Mouse (Mus musculus) intestine, embryonic 14.5 days (tissue): Measurements from ENCODE around the gene Qk. TPM values are rescaled to one million over a fixed set of nuclear protein-coding genes. Genes with fewer than 3 reads are reported as not detected.

ENCODE experiments used
- ATAC-seq: fragments of 200-750 bp; cut with Nextera tagmentation; replicated peaks from 2 replicates; pipeline ENCODE4 v1.8.0; 2017; ENCODE audit warnings: low read depth, moderate number of reproducible peaks, moderate TSS enrichment, moderate library complexity; ENCODE audit not compliant: low FRiP score, low TSS enrichment
- DNase-seq: peaks from one replicate; pipeline ENCODE4 v3.0.0-alpha.2; 2018; ENCODE audit warnings: low spot score
- H3K27ac ChIP-seq: fragments of 300-500 bp; sonication (generic); 2 replicates; pipeline ENCODE4 v1.5.1; 2014; ENCODE audit warnings: low read depth, mild to moderate bottlenecking, control low read depth
- H3K27me3 ChIP-seq: fragments of 300-500 bp; sonication (generic); replicated peaks from 2 replicates; pipeline ENCODE4 v1.6.1; 2014; ENCODE audit warnings: low read length, control low read depth; ENCODE audit not compliant: control insufficient read depth, insufficient read depth
- H3K36me3 ChIP-seq: fragments of 300-500 bp; sonication (generic); 2 replicates; pipeline ENCODE4 v1.6.1; 2014; ENCODE audit warnings: low read length, control low read depth; ENCODE audit not compliant: control insufficient read depth, insufficient read depth
- H3K4me1 ChIP-seq: fragments of 300-500 bp; sonication (generic); replicated peaks from 2 replicates; pipeline ENCODE4 v1.6.1; 2014; ENCODE audit warnings: low read length, control low read depth, mixed read lengths; ENCODE audit not compliant: control insufficient read depth, insufficient read depth
- H3K4me2 ChIP-seq: fragments of 300-500 bp; sonication (generic); 2 replicates; pipeline ENCODE4 v1.6.1; 2014; ENCODE audit warnings: low read length
- H3K4me3 ChIP-seq: fragments of 300-500 bp; sonication (generic); 2 replicates; pipeline ENCODE4 v1.5.1; 2014; ENCODE audit warnings: low read depth, low read length, control low read depth, mixed read lengths
- H3K9ac ChIP-seq: fragments of 300-500 bp; sonication (generic); 2 replicates; pipeline ENCODE4 v1.6.1; 2014; ENCODE audit warnings: mild to moderate bottlenecking, low read length
- H3K9me3 ChIP-seq: fragments of 300-500 bp; sonication (generic); 2 replicates; pipeline ENCODE4 v1.6.1; 2016; ENCODE audit warnings: low read length, control low read depth; ENCODE audit not compliant: control insufficient read depth
- WGBS: fragments of 180-500 bp; shearing (Covaris S2); extraction: QIAGEN DNeasy Blood & Tissue Kit; methylation state at CpG from one replicate; pipeline ENCODE4 v1.1.7; 2014; 5-methylcytosine and 5-hydroxymethylcytosine counted together
- polyA plus RNA-seq: library from polyadenylated mRNA; unstranded; fragments of >200 nt; fragmentation: Nextera tagmentation; extraction: Ambion mirVana; gene quantifications from 2 replicates; pipeline ENCODE4 v1.2.1, GENCODE M21; 2014

Qk gene
- polyA plus RNA-seq, 1 experiment from 2014 or later, result 23.1 TPM

- Histone ChIP-seq H3K36me3 (no peaks in the 10 kb centered on the region), H3K4me3 (no peak overlapping the region), H3K9ac (no peak overlapping the region), H3K4me2 (no peak overlapping the region), H3K27me3 (no peaks in the 10 kb centered on the region), H3K9me3 (peaks cover 4% of the 10 kb centered on the region; the same call in 1 of the 2 replicates), H3K27ac (no peak overlapping the region), H3K4me1 (no peaks in the 10 kb centered on the region)
- 77% methylated on average over 6 of the region's 6 CpGs for WGBS
- DNase-seq (no peak), ATAC-seq (no peak)
Measured at GRCm38 (mm10) chr17:10160415-10160814, 159.2 kb downstream of the Qk start.

- DNase-seq (no peak), ATAC-seq (no peak)
- Histone ChIP-seq H3K4me1 (no peaks in the 10 kb centered on the region), H3K36me3 (no peaks in the 10 kb centered on the region), H3K4me3 (no peak overlapping the region), H3K27ac (no peak overlapping the region), H3K9ac (no peak overlapping the region), H3K4me2 (no peak overlapping the region), H3K27me3 (no peaks in the 10 kb centered on the region), H3K9me3 (peaks cover 3% of the 10 kb centered on the region; the same call in 1 of the 2 replicates)
- 54% methylated on average over 8 of the region's 8 CpGs for WGBS
Measured at GRCm38 (mm10) chr17:10152808-10153413, 166.7 kb downstream of the Qk start.
